Mouse (Mus musculus): Measurements from ENCODE around the gene Ccp110.

DNA sequence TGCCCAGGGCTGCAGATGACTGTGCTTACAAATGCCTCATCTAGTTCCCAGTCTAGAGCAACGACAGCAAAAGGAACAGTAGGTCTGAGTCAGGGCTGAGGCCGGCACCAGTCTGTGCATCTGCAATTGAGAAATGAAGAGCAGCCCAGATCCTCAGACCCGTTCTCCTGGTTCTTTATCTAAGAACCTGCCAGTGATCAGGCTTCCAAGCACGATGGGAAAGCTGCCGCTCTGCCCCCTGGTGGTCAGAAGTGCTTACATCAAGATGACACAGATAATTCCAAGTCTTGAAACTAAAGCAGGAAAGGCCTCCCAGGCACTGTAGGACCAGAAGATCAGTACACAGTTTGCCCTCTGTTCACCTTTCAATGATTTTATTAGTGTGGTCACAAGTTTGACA is 24.2 kb upstream of the Ccp110 start:
- TF ChIP-seq CTCF (IDR thresholded peaks at IDR 0.05; ENCODE audit: low read depth) (peak; percentile 88), EP300 (IDR thresholded peaks at IDR 0.05; ENCODE audit: low read depth) (no peak)
